Mouse (Mus musculus) central nervous system, embryonic 14 days (tissue): ENCODE results near the gene Klhl34. TPM values are rescaled to one million over a fixed set of nuclear protein-coding genes. Genes with fewer than 3 reads are reported as not detected.

ENCODE experiments used
- polyA plus RNA-seq: library from polyadenylated mRNA; depleted of rRNA; stranded (reverse); fragments of >200 nt; gene quantifications from 2 replicates; pipeline ENCODE4 v1.2.3, GENCODE M21; 2012; rRNA removed

Gene Klhl34
- polyA plus RNA-seq, result 0.04 TPM in 1 of 2 replicates, not detected in the other

GRCm38 (mm10) chrX:157818207-157818920 is at the start of gene Klhl34:
Gene Klhl34, plus strand, starts transcription at chrX:157818435.

Other genes with a start within 250 kb of the Klhl34 start
- 1.3 and 1.4 TPM in 2 replicates for gene Yy2, start 249.4 kb upstream of the Klhl34 start, polyA plus RNA-seq
- 37.1 and 41.7 TPM in 2 replicates for gene Mbtps2, start 219.7 kb upstream of the Klhl34 start, polyA plus RNA-seq
- 4.3 TPM in 1 of 2 replicates, not detected in the other for gene Smpx, start 119.5 kb upstream of the Klhl34 start, polyA plus RNA-seq
- gene Cnksr2, start 224.9 kb downstream of the Klhl34 start, polyA plus RNA-seq, result 5.5 TPM in 2 replicates